Mouse (Mus musculus): ENCODE measurements around the gene Ttc30b.

DNA sequence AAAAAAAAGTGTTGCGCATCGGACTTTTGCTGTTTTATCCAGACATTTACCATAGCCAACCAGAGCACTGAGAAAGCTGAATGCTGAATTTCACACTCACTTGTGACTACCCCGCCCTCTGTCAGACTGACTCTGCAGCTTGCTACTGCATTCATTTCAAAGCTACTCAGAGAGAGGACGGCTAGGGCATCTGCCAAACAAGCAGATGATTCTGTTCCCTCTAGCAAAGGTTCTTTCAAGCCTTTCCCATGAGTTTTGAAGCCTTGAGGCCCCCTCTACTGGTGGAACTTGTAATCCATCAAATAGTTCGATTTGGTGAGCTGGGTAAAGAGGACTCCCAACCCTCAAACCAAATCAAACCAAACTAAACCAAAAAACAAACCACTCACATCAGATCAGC, 26.6 kb upstream of the Ttc30b start:
- TF ChIP-seq GATA1 (IDR thresholded peaks at IDR 0.05; ENCODE audit: borderline replicate concordance, low read length) = no peak
- TF ChIP-seq FLI1 (IDR thresholded peaks at IDR 0.05; ENCODE audit: low read length) = no peak
